Mouse (Mus musculus) macrophage (primary cell): ENCODE results near the gene 1700003H04Rik. TPM values are rescaled to one million over a fixed set of nuclear protein-coding genes. Genes with fewer than 3 reads are reported as not detected.

ENCODE experiments used
- polyA plus RNA-seq: library from polyadenylated mRNA; stranded (reverse); fragments of 250-400 nt; gene quantifications from 3 replicates; pipeline ENCODE4 v1.2.4, GENCODE M21; 2018; ENCODE audit warnings: inconsistent platforms

The 1700003H04Rik gene
- polyA plus RNA-seq, 1 experiment from 2014 or later, result not detected

Other genes starting within 250 kb of the 1700003H04Rik start
- gene 1700006A11Rik, start 155.1 kb downstream of the 1700003H04Rik start, polyA plus RNA-seq, result not detected in 3 replicates